Comparison of ENCODE assay signal across 13 mouse cellular contexts in genomic region chr14:123240738-123241137, GRCm38 (mm10).
"Had no signal": no experiment of that assay in that cellular context is flagged by ENCODE, and none has a peak within 500 bp of the region (broad histone marks: within the 10 kb centered on the region; RNA-seq: fewer than 3 reads in every experiment).

No protein-coding gene starts in this region.

- H3K9ac ChIP-seq: limb, embryonic 13.5 days; liver, embryonic 12.5 days; liver, embryonic 15.5 days had no signal

- H3K27ac ChIP-seq: hindbrain, postnatal 0 days; kidney, postnatal 0 days; layer of hippocampus, adult 2 months; limb, embryonic 10.5 days; limb, embryonic 13.5 days; liver, embryonic 12.5 days; liver, embryonic 15.5 days had no signal

- H3K27me3 ChIP-seq: liver, embryonic 12.5 days; liver, embryonic 15.5 days had no signal

- DNase-seq: layer of hippocampus, adult 9-11 months; lung, adult 2 months; thymus, adult 18-20 months; thymus, postnatal 4 days had no signal

- H3K36me3 ChIP-seq: limb, embryonic 10.5 days; limb, embryonic 13.5 days; liver, embryonic 12.5 days; liver, embryonic 15.5 days had no signal

- H3K4me1 ChIP-seq: limb, embryonic 10.5 days; liver, embryonic 12.5 days; liver, embryonic 15.5 days had no signal

- H3K9me3 ChIP-seq: limb, embryonic 10.5 days; limb, embryonic 13.5 days; liver, embryonic 12.5 days; liver, embryonic 15.5 days had no signal

- H3K4me3 ChIP-seq: layer of hippocampus, adult 2 months; limb, embryonic 10.5 days; limb, embryonic 13.5 days; liver, embryonic 12.5 days; liver, embryonic 15.5 days had no signal

- ATAC-seq: inflammation-experienced regulatory T-cells, adult 6 months; liver, embryonic 12.5 days had no signal

- H3K4me2 ChIP-seq: limb, embryonic 13.5 days; liver, embryonic 12.5 days; liver, embryonic 15.5 days; midbrain, embryonic 11.5 days had no signal
